Mouse (Mus musculus) liver, embryonic 14.5 days (tissue): Measurements from ENCODE around the gene Lima1.

Experiments used
- CTCF ChIP-seq: IDR thresholded peaks from 2 replicates; pipeline ENCODE4 v1.5.1; 2016; ENCODE audit warnings: antibody characterized with exemption, low read depth, control low read depth
- EP300 ChIP-seq: IDR thresholded peaks from 2 replicates; pipeline ENCODE4 v1.6.1; 2016; ENCODE audit warnings: antibody characterized with exemption, low read depth

DNA sequence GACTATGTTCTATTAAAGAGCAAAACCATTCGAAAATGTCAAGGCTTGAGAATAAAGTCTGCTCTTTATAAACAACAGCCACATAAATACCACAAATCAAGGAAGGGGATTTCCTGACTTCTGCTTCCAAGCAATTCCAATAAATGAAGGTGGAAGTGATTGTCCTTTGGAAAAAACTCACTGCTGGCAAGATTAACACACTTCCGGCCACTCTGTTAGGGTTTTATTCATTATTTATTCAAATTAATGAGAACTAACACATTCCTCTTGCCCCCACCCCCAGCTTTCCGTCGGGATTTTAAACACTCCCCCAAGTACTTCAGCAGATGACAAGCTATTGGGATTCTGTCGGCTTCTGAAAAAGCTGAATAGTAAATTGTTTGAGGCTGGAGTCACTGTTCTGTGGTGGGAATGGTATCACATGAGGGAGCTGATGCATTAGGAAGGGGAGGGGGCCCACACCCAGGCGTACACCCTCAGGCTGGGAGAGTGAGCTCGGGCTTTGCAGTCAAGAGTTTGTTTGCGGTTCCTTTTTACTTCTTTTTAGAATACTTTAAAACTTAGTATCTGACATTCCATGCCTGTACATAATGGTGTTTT is 14.1 kb upstream of the Lima1 start:
- TF ChIP-seq CTCF (no peak), EP300 (no peak)
